Mouse (Mus musculus) small intestine, adult 2 months (tissue): Measurements from ENCODE around the gene Slamf1. TPM values are rescaled to one million over a fixed set of nuclear protein-coding genes. Genes with fewer than 3 reads are reported as not detected.

Source experiments
- H3K27ac ChIP-seq: fragments of 200-500 bp; 2 replicates; pipeline ENCODE4 v1.5.1; 2012; ENCODE audit warnings: low read depth, low read length, control low read depth, inconsistent platforms; ENCODE audit not compliant: insufficient read depth
- H3K27me3 ChIP-seq: fragments of 200-500 bp; 2 replicates; pipeline ENCODE4 v1.6.1; 2012; ENCODE audit warnings: mild to moderate bottlenecking, moderate library complexity, low read length, inconsistent platforms; ENCODE audit not compliant: control insufficient read depth, insufficient read depth
- H3K36me3 ChIP-seq: fragments of 200-500 bp; 2 replicates; pipeline ENCODE4 v1.6.1; 2012; ENCODE audit warnings: mild to moderate bottlenecking, low read length, control low read depth, inconsistent platforms; ENCODE audit not compliant: control insufficient read depth, insufficient read depth
- H3K4me1 ChIP-seq: fragments of 200-500 bp; 2 replicates; pipeline ENCODE4 v1.6.1; 2012; ENCODE audit warnings: low read length, inconsistent platforms, mixed read lengths; ENCODE audit not compliant: control insufficient read depth, insufficient read depth, insufficient read length
- H3K4me3 ChIP-seq: fragments of 200-500 bp; 2 replicates; pipeline ENCODE4 v1.5.1; 2012; ENCODE audit warnings: low read depth, mild to moderate bottlenecking, control low read depth, inconsistent platforms, low read length, moderate library complexity
- CTCF ChIP-seq: fragments of 200-500 bp; IDR thresholded peaks from 2 replicates; pipeline ENCODE4 v1.5.1; 2012; ENCODE audit warnings: low read depth, mild to moderate bottlenecking, control low read depth, inconsistent platforms, low read length, moderate library complexity, mixed read lengths; ENCODE audit not compliant: insufficient replicate concordance, insufficient read length; ENCODE audit errors: extremely low read depth
- POLR2A ChIP-seq: fragments of 200-500 bp; IDR thresholded peaks from 2 replicates; pipeline ENCODE4 v1.6.1; 2012; ENCODE audit warnings: low read depth, mild to moderate bottlenecking, control low read depth, inconsistent platforms, low read length, moderate library complexity
- WGBS: fragments of 180-500 bp; shearing (Covaris S2); methylation state at CpG from one replicate; pipeline ENCODE4 v1.1.7; 2018; 5-methylcytosine and 5-hydroxymethylcytosine counted together
- polyA plus RNA-seq: library from polyadenylated mRNA; depleted of rRNA; stranded (reverse); fragments of >200 nt; gene quantifications from 2 replicates; pipeline ENCODE4 v1.2.3, GENCODE M21; 2012; rRNA removed

Gene Slamf1
- polyA plus RNA-seq, result 0.06 and 0.24 TPM in 2 replicates

GRCm38 (mm10) chr1:171766898-171767297, at the start of gene Slamf1:
Gene Slamf1 (plus strand): TSS chr1:171767127.
- no peak for TF ChIP-seq POLR2A
- TF ChIP-seq CTCF, result no peak
- Histone ChIP-seq H3K4me1 (no peaks in the 10 kb centered on the region), H3K36me3 (no peaks in the 10 kb centered on the region), H3K4me3 (peak within 1 kb of the TSS; percentile 18), H3K27me3 (no peaks in the 10 kb centered on the region), H3K27ac (no peak within 1 kb of the TSS)
- WGBS, result 31% methylated on average over 6 of the region's 6 CpGs

DNA sequence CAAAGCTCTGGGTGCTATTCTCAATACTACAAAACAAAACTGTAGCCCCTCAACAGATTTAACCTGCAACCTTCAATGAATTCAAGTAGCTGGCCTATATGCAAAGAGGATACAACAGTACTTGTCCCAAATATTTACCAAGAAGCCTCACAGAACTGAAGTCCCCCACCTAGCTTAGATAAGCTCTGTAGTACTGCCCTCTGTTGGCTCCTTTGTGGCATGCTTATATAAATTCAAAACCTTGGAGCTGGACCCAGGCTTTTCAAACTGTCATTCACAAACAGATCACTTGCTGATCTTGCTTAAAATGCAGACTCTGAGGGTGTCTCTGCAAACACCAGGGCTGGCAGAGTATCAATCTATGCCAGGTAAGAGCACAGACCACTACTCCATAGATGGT, 35.7 kb upstream of the Slamf1 start:
- H3K36me3 ChIP-seq, result no peaks in the 10 kb centered on the region
- H3K27me3 ChIP-seq, result no peaks in the 10 kb centered on the region
- no peak overlapping the region for H3K27ac ChIP-seq
- TF ChIP-seq POLR2A (no peak), CTCF (no peak)
- no peak overlapping the region for H3K4me3 ChIP-seq
- no peaks in the 10 kb centered on the region for H3K4me1 ChIP-seq

DNA sequence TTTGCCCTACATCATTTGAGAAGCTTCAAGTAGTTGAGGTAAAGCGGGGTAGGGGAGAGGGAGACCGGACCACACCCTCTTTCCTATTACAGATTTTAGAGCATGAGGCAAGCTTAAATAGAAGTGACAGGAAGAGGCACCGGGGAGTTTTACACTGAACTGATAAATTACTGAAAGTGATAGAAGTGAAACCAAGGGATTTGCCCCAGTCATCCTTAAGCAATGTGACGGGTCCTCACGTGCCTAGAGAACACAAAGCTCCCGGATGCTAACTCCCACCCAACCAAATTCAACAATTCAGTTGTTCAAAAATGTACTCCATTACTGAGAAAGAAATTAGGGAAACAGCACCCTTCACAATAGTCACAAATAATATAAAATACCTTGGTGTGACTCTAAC, 32.0 kb upstream of the Slamf1 start:
- H3K4me3 ChIP-seq, result no peak overlapping the region
- H3K4me1 ChIP-seq, result no peaks in the 10 kb centered on the region
- TF ChIP-seq CTCF, result no peak
- no peak for TF ChIP-seq POLR2A
- no peaks in the 10 kb centered on the region for H3K27me3 ChIP-seq
- 74% methylated on average over 6 of the region's 6 CpGs for WGBS
- H3K36me3 ChIP-seq, result no peaks in the 10 kb centered on the region
- no peak overlapping the region for H3K27ac ChIP-seq

GRCm38 (mm10) chr1:171748127-171748969, 18.6 kb upstream of the Slamf1 start:
- H3K4me3 ChIP-seq, result no peak overlapping the region
- TF ChIP-seq POLR2A, result no peak
- TF ChIP-seq CTCF, result no peak
- H3K27me3 ChIP-seq, result no peaks in the 10 kb centered on the region
- WGBS, result 74% methylated on average over 3 of the region's 3 CpGs
- no peaks in the 10 kb centered on the region for H3K36me3 ChIP-seq
- no peak overlapping the region for H3K27ac ChIP-seq
- no peaks in the 10 kb centered on the region for H3K4me1 ChIP-seq

DNA sequence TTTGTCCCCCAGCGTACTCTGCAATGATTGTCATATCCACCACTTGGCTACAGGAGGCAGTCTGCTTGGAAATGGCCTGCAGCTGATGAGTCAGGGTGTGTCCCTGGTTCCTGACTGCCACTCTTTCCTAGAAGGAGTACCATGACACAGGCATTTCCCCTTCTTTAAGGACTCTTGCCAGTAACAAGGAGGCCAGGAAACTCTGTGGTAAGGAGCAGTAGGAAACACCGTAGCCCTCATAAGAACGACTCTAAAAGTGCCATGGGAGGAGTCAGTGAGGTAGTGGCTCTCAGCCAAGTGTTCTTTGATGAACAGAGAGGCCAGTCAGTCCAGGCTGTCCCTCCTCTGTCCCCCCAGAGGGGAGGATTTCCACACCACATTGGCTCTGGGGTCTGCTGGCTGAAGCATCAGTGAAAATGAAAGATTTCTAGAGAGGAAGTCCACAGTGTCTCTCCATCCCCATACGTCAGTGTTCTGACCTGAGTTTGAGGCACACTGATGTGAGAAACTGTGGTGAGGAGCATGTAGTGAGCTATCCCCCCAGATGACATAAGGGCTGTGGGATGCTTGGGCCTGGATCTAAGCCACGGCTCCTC, 5.0 kb upstream of the Slamf1 start:
- Histone ChIP-seq H3K4me1 (no peaks in the 10 kb centered on the region), H3K27ac (no peak overlapping the region), H3K27me3 (no peaks in the 10 kb centered on the region), H3K36me3 (no peaks in the 10 kb centered on the region), H3K4me3 (no peak overlapping the region)
- no peak for TF ChIP-seq POLR2A
- TF ChIP-seq CTCF, result no peak
- 53% methylated on average over 5 of the region's 5 CpGs for WGBS

GRCm38 (mm10) chr1:171770996-171771395, 4.1 kb downstream of the Slamf1 start:
- 65% methylated on average over 6 of the region's 6 CpGs for WGBS
- H3K27me3 ChIP-seq, result no peaks in the 10 kb centered on the region
- no peaks in the 10 kb centered on the region for H3K36me3 ChIP-seq
- H3K4me1 ChIP-seq, result no peaks in the 10 kb centered on the region
- no peak overlapping the region for H3K27ac ChIP-seq
- TF ChIP-seq CTCF (no peak), POLR2A (no peak)
- H3K4me3 ChIP-seq, result no peak overlapping the region

DNA sequence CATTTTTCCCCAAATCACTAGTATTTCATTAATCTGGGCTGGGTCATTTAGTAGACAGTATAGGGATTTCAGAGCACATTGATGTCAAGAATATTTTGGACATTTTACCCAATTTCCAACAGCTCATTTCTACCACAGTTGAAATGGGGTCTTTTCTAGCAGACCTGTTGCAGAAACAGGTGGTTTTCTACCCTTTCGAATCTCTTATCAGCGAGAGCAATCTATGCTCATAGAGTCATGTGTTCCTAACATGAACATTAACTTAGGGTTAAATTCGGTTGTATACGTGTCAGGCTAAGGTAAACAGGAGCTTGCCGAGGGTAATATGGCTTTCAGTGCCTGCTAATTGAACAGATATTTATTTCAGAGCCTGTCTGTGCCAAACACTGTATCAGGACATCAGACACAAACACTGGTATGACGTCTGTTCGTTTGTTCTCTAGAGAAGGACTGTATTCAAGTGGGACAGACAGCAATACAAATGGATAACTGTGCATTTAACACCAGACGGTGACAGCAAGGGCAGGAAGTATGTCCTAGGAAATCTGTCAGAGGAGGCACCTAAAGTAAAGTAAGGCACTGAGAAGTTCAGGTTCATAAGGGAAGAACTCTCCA, 5.3 kb downstream of the Slamf1 start:
- Histone ChIP-seq H3K27ac (no peak overlapping the region), H3K4me1 (no peaks in the 10 kb centered on the region), H3K36me3 (no peaks in the 10 kb centered on the region), H3K27me3 (no peaks in the 10 kb centered on the region), H3K4me3 (no peak overlapping the region)
- WGBS, result 58% methylated on average over 8 of the region's 8 CpGs
- no peak for TF ChIP-seq CTCF
- TF ChIP-seq POLR2A, result no peak
